Mouse (Mus musculus): ENCODE data around the gene Ktn1. TPM values are rescaled to one million over a fixed set of nuclear protein-coding genes. Genes with fewer than 3 reads are reported as not detected.

Gene Ktn1
- polyA plus RNA-seq, 1 experiment from 2014 or later: 66.0 TPM

DNA sequence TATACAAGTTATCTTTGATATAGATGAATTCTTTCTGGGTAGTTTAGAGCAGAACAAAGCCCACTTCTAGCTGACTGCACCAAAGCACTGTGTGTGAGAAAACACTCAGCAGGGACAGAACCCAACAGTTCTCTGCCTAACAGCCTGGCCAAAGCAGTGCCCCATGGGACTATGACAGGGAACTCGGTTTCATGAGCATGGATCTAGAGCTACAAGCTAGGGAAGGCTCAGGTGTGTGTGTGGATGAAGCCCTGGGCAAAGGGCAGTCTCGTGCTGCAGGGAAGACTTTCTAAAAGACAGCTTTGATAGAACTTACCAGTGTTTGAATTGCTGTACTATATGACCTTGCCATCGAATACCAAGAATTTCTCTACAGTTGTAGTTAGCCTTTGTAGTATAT lies 117.5 kb downstream of the Ktn1 start:
- WGBS: 82% methylated on average over 3 of the region's 3 CpGs
- no peak overlapping the region for H3K4me2 ChIP-seq (ENCODE audit: low read length)
- no peak overlapping the region for H3K4me3 ChIP-seq (replicated peaks; ENCODE audit: low read length)
- no peak overlapping the region for H3K27ac ChIP-seq (ENCODE audit: low read length)
- H3K9me3 ChIP-seq (ENCODE audit: control insufficient read depth, low read length): no peaks in the 10 kb centered on the region
- H3K27me3 ChIP-seq (replicated peaks; ENCODE audit: control insufficient read depth, insufficient read depth, low read length): no peaks in the 10 kb centered on the region
- no peak overlapping the region for H3K9ac ChIP-seq (replicated peaks; ENCODE audit: low read depth, low read length)
- H3K36me3 ChIP-seq (ENCODE audit: control insufficient read depth, insufficient read depth): no peaks in the 10 kb centered on the region
- no peak for ATAC-seq
- H3K4me1 ChIP-seq (replicated peaks; ENCODE audit: control insufficient read depth, insufficient read depth, low read length): no peaks in the 10 kb centered on the region

- no peak for ATAC-seq
- Histone ChIP-seq H3K36me3 (ENCODE audit: control insufficient read depth, insufficient read depth) (no peaks in the 10 kb centered on the region), H3K4me3 (replicated peaks; ENCODE audit: low read length) (no peak overlapping the region), H3K27ac (ENCODE audit: low read length) (no peak overlapping the region), H3K9me3 (ENCODE audit: control insufficient read depth, low read length) (no peaks in the 10 kb centered on the region), H3K27me3 (replicated peaks; ENCODE audit: control insufficient read depth, insufficient read depth, low read length) (no peaks in the 10 kb centered on the region), H3K4me1 (replicated peaks; ENCODE audit: control insufficient read depth, insufficient read depth, low read length) (no peaks in the 10 kb centered on the region), H3K4me2 (ENCODE audit: low read length) (no peak overlapping the region), H3K9ac (replicated peaks; ENCODE audit: low read depth, low read length) (no peak overlapping the region)
- 78% methylated on average over 2 of the region's 2 CpGs for WGBS
Measured at GRCm38 (mm10) chr14:47766373-47766772, 118.1 kb downstream of the Ktn1 start.

- no peak for ATAC-seq
- H3K27me3 ChIP-seq (replicated peaks; ENCODE audit: control insufficient read depth, insufficient read depth, low read length): no peaks in the 10 kb centered on the region
- H3K9ac ChIP-seq (replicated peaks; ENCODE audit: low read depth, low read length): no peak overlapping the region
- no peaks in the 10 kb centered on the region for H3K4me1 ChIP-seq (replicated peaks; ENCODE audit: control insufficient read depth, insufficient read depth, low read length)
- H3K36me3 ChIP-seq (ENCODE audit: control insufficient read depth, insufficient read depth): no peaks in the 10 kb centered on the region
- H3K4me3 ChIP-seq (replicated peaks; ENCODE audit: low read length): no peak overlapping the region
- WGBS: 91% methylated on average over 4 of the region's 4 CpGs
- no peak overlapping the region for H3K4me2 ChIP-seq (ENCODE audit: low read length)
- no peak overlapping the region for H3K27ac ChIP-seq (ENCODE audit: low read length)
- no peaks in the 10 kb centered on the region for H3K9me3 ChIP-seq (ENCODE audit: control insufficient read depth, low read length)
Measured at GRCm38 (mm10) chr14:47771496-47771895, 123.2 kb downstream of the Ktn1 start.

GRCm38 (mm10) chr14:47775543-47775942 lies 127.3 kb downstream of the Ktn1 start:
- Histone ChIP-seq H3K36me3 (ENCODE audit: control insufficient read depth, insufficient read depth) (no peaks in the 10 kb centered on the region), H3K4me3 (replicated peaks; ENCODE audit: low read length) (no peak overlapping the region), H3K27ac (ENCODE audit: low read length) (no peak overlapping the region), H3K4me2 (ENCODE audit: low read length) (no peak overlapping the region), H3K27me3 (replicated peaks; ENCODE audit: control insufficient read depth, insufficient read depth, low read length) (no peaks in the 10 kb centered on the region), H3K9ac (replicated peaks; ENCODE audit: low read depth, low read length) (no peak overlapping the region), H3K4me1 (replicated peaks; ENCODE audit: control insufficient read depth, insufficient read depth, low read length) (no peaks in the 10 kb centered on the region), H3K9me3 (ENCODE audit: control insufficient read depth, low read length) (no peaks in the 10 kb centered on the region)
- no peak for ATAC-seq
- WGBS: 94% methylated on average over 3 of the region's 3 CpGs

DNA sequence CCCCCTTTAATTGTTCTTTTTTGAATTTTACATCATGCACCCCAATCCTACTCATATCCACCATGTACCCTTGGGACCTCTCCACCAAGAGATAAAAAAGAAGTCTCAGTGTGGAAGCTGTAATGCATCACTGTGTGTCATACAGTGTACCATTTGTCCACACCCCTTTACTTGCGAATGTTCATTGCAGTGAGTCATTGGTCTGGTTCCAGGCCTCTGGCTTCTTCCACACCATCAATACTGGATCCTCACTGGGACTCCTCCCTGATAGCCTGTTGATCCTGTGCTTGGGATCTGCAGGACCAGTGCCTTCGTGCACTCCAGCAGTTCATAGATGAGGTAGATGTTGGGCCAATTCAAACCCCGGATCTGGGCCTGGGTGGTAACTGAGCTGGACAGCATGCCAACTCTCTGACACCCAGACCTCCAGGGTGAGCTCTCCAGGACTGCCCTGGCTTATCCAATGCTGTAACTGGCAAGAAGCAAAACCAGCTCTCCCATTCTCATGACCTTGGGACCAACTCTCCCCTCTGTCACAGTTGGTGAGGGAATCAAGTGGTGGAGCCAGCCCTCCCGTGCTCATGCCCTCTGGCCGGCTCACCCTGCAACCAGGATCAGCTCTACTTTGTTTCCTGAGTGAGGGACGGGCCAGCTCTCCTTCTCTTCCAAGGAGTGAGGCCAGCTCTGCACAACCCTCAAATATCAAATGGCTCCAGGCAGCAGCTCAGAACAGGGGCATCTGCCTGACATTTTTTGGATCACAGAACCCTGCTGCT lies 128.2 kb downstream of the Ktn1 start:
- H3K9ac ChIP-seq (replicated peaks; ENCODE audit: low read depth, low read length): no peak overlapping the region
- H3K27me3 ChIP-seq (replicated peaks; ENCODE audit: control insufficient read depth, insufficient read depth, low read length): no peaks in the 10 kb centered on the region
- 92% methylated on average over 6 of the region's 6 CpGs for WGBS
- H3K9me3 ChIP-seq (ENCODE audit: control insufficient read depth, low read length): no peaks in the 10 kb centered on the region
- H3K4me3 ChIP-seq (replicated peaks; ENCODE audit: low read length): no peak overlapping the region
- ATAC-seq: no peak
- no peaks in the 10 kb centered on the region for H3K4me1 ChIP-seq (replicated peaks; ENCODE audit: control insufficient read depth, insufficient read depth, low read length)
- H3K36me3 ChIP-seq (ENCODE audit: control insufficient read depth, insufficient read depth): no peaks in the 10 kb centered on the region
- no peak overlapping the region for H3K27ac ChIP-seq (ENCODE audit: low read length)
- H3K4me2 ChIP-seq (ENCODE audit: low read length): no peak overlapping the region

GRCm38 (mm10) chr14:47786112-47786511 lies 137.9 kb downstream of the Ktn1 start:
- no peak for ATAC-seq
- Histone ChIP-seq H3K36me3 (ENCODE audit: control insufficient read depth, insufficient read depth) (no peaks in the 10 kb centered on the region), H3K4me1 (replicated peaks; ENCODE audit: control insufficient read depth, insufficient read depth, low read length) (0 out of 2 replicates have a peak, but pooled peaks cover 3% of the 10 kb centered on the region), H3K9ac (replicated peaks; ENCODE audit: low read depth, low read length) (no peak overlapping the region), H3K9me3 (ENCODE audit: control insufficient read depth, low read length) (no peaks in the 10 kb centered on the region), H3K27ac (ENCODE audit: low read length) (no peak overlapping the region), H3K27me3 (replicated peaks; ENCODE audit: control insufficient read depth, insufficient read depth, low read length) (no peaks in the 10 kb centered on the region), H3K4me2 (ENCODE audit: low read length) (no peak overlapping the region), H3K4me3 (replicated peaks; ENCODE audit: low read length) (no peak overlapping the region)
- 12% methylated on average over 4 of the region's 4 CpGs for WGBS

Other genes with a start within 250 kb of the Ktn1 start
- 15.9 and 16.5 TPM in 2 replicates for gene Dlgap5, start 230.0 kb upstream of the Ktn1 start, polyA plus RNA-seq (2015; fragmentation: Nextera tagmentation; extraction: Ambion mirVana)
- 20.3 and 23.1 TPM in 2 replicates for gene Fbxo34, start 198.0 kb upstream of the Ktn1 start, polyA plus RNA-seq (2015; fragmentation: Nextera tagmentation; extraction: Ambion mirVana)
- 22.2 and 26.5 TPM in 2 replicates for gene Atg14, start 77.8 kb upstream of the Ktn1 start, polyA plus RNA-seq (2015; fragmentation: Nextera tagmentation; extraction: Ambion mirVana)